Mouse (Mus musculus): Measurements from ENCODE around the gene Pmfbp1. TPM values are rescaled to one million over a fixed set of nuclear protein-coding genes. Genes with fewer than 3 reads are reported as not detected.

Pmfbp1 gene
- polyA plus RNA-seq, 1 experiment from 2014 or later = 0.23 TPM

- Histone ChIP-seq H3K9ac (peak within 1 kb of the TSS; percentile 95), H3K4me3 (peak within 1 kb of the TSS; percentile 94), H3K27ac (peak within 1 kb of the TSS; percentile 92), H3K27me3 (no peaks in the 10 kb centered on the region), H3K36me3 (peaks cover 40% of the 10 kb centered on the region), H3K4me2 (replicated peaks) (peak within 1 kb of the TSS; percentile 96), H3K9me3 (no peaks in the 10 kb centered on the region), H3K4me1 (peaks cover 15% of the 10 kb centered on the region)
- ATAC-seq (ENCODE audit: low FRiP score, low read depth) = peak; percentile 100
- under 1% methylated on average over 52 of the region's 52 CpGs for WGBS
Observed at GRCm38 (mm10) chr8:109565498-109566333, 71.9 kb downstream of the Pmfbp1 start, which contains the start of the genes Dhx38 and Txnl4b. Gene Dhx38, minus strand, starts transcription at chr8:109565861. Gene Txnl4b, plus strand, starts transcription at chr8:109565892.

GRCm38 (mm10) chr8:109571139-109571538, 77.3 kb downstream of the Pmfbp1 start:
- 87% methylated on average over 12 of the region's 12 CpGs for WGBS
- no peak overlapping the region for H3K4me2 ChIP-seq (replicated peaks)
- no peaks in the 10 kb centered on the region for H3K27me3 ChIP-seq
- no peak overlapping the region for H3K27ac ChIP-seq
- H3K9me3 ChIP-seq = no peaks in the 10 kb centered on the region
- H3K36me3 ChIP-seq = peaks cover 38% of the 10 kb centered on the region
- ATAC-seq (ENCODE audit: low FRiP score, low read depth) = no peak
- peaks cover 8% of the 10 kb centered on the region; the same call in 1 of the 2 replicates for H3K4me1 ChIP-seq
- H3K4me3 ChIP-seq = no peak overlapping the region
- H3K9ac ChIP-seq = no peak overlapping the region

- Histone ChIP-seq H3K27ac (no peak overlapping the region), H3K9me3 (no peaks in the 10 kb centered on the region), H3K4me1 (no peaks in the 10 kb centered on the region), H3K4me3 (no peak overlapping the region), H3K36me3 (peaks cover 15% of the 10 kb centered on the region), H3K9ac (no peak overlapping the region), H3K4me2 (replicated peaks) (no peak overlapping the region), H3K27me3 (no peaks in the 10 kb centered on the region)
- ATAC-seq (ENCODE audit: low FRiP score, low read depth) = no peak
- WGBS = 72% methylated on average over 4 of the region's 4 CpGs
Observed at GRCm38 (mm10) chr8:109576311-109576710, 82.5 kb downstream of the Pmfbp1 start.

DNA sequence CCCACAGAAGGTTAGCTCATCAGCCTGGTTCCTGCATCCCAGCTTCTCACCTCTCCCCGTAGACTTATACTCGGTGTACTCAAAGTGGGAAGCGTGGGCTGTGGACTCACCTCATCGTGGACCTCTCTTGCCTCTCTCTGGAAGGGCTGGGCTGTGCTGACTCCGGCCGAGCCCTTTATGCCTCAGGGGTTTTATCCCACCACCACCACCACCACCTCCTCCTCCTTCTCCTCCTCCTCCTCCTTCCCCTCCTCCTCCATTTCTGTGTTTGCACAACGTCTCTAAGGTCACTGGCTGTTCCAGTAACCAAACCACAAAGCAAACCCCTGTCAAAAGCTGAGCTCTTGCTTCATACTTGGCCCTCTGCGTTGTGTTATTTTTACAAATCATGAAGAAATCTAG, 85.1 kb downstream of the Pmfbp1 start, which contains the start of gene Hp:
Gene Hp, minus strand, starts transcription at position 273 of the 402 bp plus-strand sequence.
- WGBS = 59% methylated on average over 8 of the region's 8 CpGs
- Histone ChIP-seq H3K9ac (no peak within 1 kb of the TSS), H3K27me3 (no peaks in the 10 kb centered on the region), H3K27ac (no peak within 1 kb of the TSS), H3K9me3 (no peaks in the 10 kb centered on the region; the same call in 1 of the 2 replicates), H3K4me3 (no peak within 1 kb of the TSS), H3K4me2 (replicated peaks) (no peak within 1 kb of the TSS), H3K4me1 (no peaks in the 10 kb centered on the region), H3K36me3 (no peaks in the 10 kb centered on the region)
- ATAC-seq (ENCODE audit: low FRiP score, low read depth) = no peak

GRCm38 (mm10) chr8:109584293-109584692, 90.5 kb downstream of the Pmfbp1 start:
- no peak for ATAC-seq (ENCODE audit: low FRiP score, low read depth)

DNA sequence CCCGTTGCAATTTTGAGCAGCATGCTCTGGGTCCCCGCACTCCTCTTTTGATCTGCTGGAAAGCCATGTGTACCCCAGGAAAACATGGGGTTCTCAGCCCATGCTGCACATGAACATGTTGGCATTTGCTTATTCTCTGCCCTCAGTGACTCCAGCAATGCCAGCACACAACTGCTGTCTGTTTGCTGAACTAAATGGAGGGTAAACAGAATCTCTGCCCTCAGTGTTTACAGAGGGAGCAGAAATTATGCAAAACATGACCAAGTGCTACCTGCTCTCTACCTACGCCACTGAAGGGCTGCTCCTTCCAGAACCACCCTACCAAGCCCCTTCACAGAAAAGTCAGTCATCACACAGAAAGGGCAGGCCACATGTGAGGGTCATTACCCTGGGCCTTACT, 91.0 kb downstream of the Pmfbp1 start:
- Histone ChIP-seq H3K36me3 (no peaks in the 10 kb centered on the region), H3K27ac (no peak overlapping the region), H3K9me3 (no peaks in the 10 kb centered on the region; the same call in 1 of the 2 replicates), H3K27me3 (no peaks in the 10 kb centered on the region), H3K4me1 (no peaks in the 10 kb centered on the region), H3K4me3 (no peak overlapping the region), H3K9ac (no peak overlapping the region), H3K4me2 (replicated peaks) (no peak overlapping the region)
- WGBS = 83% methylated on average over 3 of the region's 3 CpGs
- ATAC-seq (ENCODE audit: low FRiP score, low read depth) = no peak

More at GRCm38 (mm10) chr8:109584293-109584692, 90.5 kb downstream of the Pmfbp1 start:
- Histone ChIP-seq H3K4me1 (no peaks in the 10 kb centered on the region), H3K9ac (no peak overlapping the region), H3K27me3 (no peaks in the 10 kb centered on the region), H3K27ac (no peak overlapping the region), H3K36me3 (no peaks in the 10 kb centered on the region), H3K4me2 (replicated peaks) (no peak overlapping the region), H3K9me3 (no peaks in the 10 kb centered on the region; the same call in 1 of the 2 replicates), H3K4me3 (no peak overlapping the region)
- 75% methylated on average over 4 of the region's 4 CpGs for whole genome bisulfite sequencing

DNA sequence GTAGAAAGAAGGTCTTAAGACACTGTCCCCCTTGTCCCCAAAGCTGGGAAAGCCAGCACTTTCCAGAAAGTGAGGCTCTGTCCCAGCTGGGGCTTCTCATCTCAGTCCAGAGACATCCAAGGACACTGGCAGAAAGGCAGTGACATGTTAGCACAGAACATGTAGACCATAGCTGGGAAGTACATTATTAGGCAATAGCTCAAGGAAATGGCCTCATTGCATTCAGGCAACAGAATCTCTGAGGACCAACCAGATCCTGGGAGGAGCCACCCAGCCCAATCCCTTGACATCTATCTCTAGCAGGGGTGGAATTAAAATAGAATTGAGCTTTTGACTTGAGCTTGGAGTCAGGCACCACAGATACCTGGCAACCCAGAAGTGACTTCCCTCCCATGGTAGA, 91.8 kb downstream of the Pmfbp1 start:
- H3K36me3 ChIP-seq = no peaks in the 10 kb centered on the region
- H3K4me1 ChIP-seq = no peaks in the 10 kb centered on the region
- H3K4me2 ChIP-seq (replicated peaks) = no peak overlapping the region
- H3K9me3 ChIP-seq = no peaks in the 10 kb centered on the region; the same call in 1 of the 2 replicates
- no peak for ATAC-seq (ENCODE audit: low FRiP score, low read depth)
- no peak overlapping the region for H3K27ac ChIP-seq
- no peak overlapping the region for H3K9ac ChIP-seq
- H3K4me3 ChIP-seq = no peak overlapping the region
- no peaks in the 10 kb centered on the region for H3K27me3 ChIP-seq

GRCm38 (mm10) chr8:109586972-109587504, 93.2 kb downstream of the Pmfbp1 start:
- Histone ChIP-seq H3K27me3 (no peaks in the 10 kb centered on the region), H3K36me3 (peaks cover 8% of the 10 kb centered on the region), H3K9me3 (no peaks in the 10 kb centered on the region; the same call in 1 of the 2 replicates), H3K4me2 (replicated peaks) (no peak overlapping the region), H3K27ac (no peak overlapping the region), H3K4me1 (no peaks in the 10 kb centered on the region), H3K9ac (no peak overlapping the region), H3K4me3 (no peak overlapping the region)
- no peak for ATAC-seq (ENCODE audit: low FRiP score, low read depth)
- 65% methylated on average over 7 of the region's 7 CpGs for WGBS

- WGBS = 84% methylated on average over 9 of the region's 9 CpGs
- H3K9me3 ChIP-seq = no peaks in the 10 kb centered on the region
Observed at GRCm38 (mm10) chr8:109590901-109591300, 97.1 kb downstream of the Pmfbp1 start.

GRCm38 (mm10) chr8:109591367-109591766, 97.5 kb downstream of the Pmfbp1 start:
- H3K9ac ChIP-seq = no peak overlapping the region
- no peaks in the 10 kb centered on the region for H3K9me3 ChIP-seq
- peaks cover 46% of the 10 kb centered on the region for H3K36me3 ChIP-seq
- H3K27ac ChIP-seq = no peak overlapping the region
- no peak overlapping the region for H3K4me3 ChIP-seq
- no peaks in the 10 kb centered on the region for H3K27me3 ChIP-seq
- H3K4me1 ChIP-seq = no peaks in the 10 kb centered on the region
- ATAC-seq (ENCODE audit: low FRiP score, low read depth) = no peak
- H3K4me2 ChIP-seq (replicated peaks) = no peak overlapping the region
- 83% methylated on average over 3 of the region's 3 CpGs for WGBS

More at GRCm38 (mm10) chr8:109590901-109591300, 97.1 kb downstream of the Pmfbp1 start:
- Histone ChIP-seq H3K9ac (no peak overlapping the region), H3K4me2 (replicated peaks) (no peak overlapping the region), H3K36me3 (peaks cover 45% of the 10 kb centered on the region), H3K27me3 (no peaks in the 10 kb centered on the region), H3K4me1 (no peaks in the 10 kb centered on the region), H3K4me3 (no peak overlapping the region), H3K27ac (no peak overlapping the region)
- ATAC-seq (ENCODE audit: low FRiP score, low read depth) = no peak

- H3K9ac ChIP-seq = no peak overlapping the region
- no peak for ATAC-seq (ENCODE audit: low FRiP score, low read depth)
- 93% methylated on average over 5 of the region's 5 CpGs for WGBS
- H3K4me1 ChIP-seq = no peaks in the 10 kb centered on the region
- no peak overlapping the region for H3K27ac ChIP-seq
- H3K4me2 ChIP-seq (replicated peaks) = no peak overlapping the region
- H3K9me3 ChIP-seq = no peaks in the 10 kb centered on the region
- no peak overlapping the region for H3K4me3 ChIP-seq
- H3K27me3 ChIP-seq = no peaks in the 10 kb centered on the region
- H3K36me3 ChIP-seq = peaks cover 52% of the 10 kb centered on the region
Observed at GRCm38 (mm10) chr8:109592164-109592563, 98.3 kb downstream of the Pmfbp1 start.
